Mouse (Mus musculus) fat pad, adult 2 months (tissue): ENCODE measurements around the gene Fam20a.

Source experiments
- DNase-seq: peaks from one replicate; pipeline ENCODE4 v3.0.0-alpha.2; 2011; ENCODE audit warnings: low read depth, low spot score; ENCODE audit errors: extremely low read depth

The Fam20a gene

DNA sequence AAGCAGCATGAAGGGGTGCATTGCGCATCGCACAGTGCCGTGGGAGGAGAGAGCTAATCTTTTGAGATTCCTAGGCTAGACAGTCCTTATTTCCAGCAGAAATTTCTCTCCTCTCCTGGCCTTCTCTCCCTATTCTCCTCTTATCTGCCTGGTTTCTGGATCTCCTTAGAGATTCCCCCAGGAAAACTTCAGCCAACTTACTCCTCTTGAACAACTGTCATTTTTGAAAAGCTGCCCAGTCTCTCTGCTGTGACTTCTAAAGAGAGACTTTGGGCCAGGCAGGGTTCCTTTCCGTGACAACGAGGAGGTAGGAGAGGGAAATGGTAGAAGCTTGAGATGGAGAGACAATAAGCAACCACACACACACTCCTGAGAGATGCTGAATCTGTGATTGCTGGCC is 4.6 kb downstream of the Fam20a start:
- DNase-seq: no peak

DNA sequence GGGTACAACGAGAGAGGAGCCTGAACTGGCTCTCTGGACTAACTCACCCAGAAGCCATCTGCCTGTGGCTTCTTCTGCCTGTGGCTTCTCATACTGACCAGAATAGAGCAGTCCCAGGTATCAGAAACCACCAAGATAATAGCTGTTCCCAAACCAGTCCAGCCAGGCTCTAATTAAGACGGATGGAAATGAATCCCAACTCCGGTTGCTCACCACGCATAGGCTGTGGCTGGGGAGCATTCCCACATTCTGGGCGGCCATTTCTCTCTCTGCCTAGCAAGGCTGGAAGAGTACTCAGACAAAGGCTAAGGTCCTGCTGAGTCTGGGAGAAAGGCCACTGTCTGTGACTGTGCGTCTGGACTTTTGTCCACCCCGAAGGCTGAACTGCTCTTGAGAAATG is 5.1 kb downstream of the Fam20a start:
- DNase-seq: no peak

DNA sequence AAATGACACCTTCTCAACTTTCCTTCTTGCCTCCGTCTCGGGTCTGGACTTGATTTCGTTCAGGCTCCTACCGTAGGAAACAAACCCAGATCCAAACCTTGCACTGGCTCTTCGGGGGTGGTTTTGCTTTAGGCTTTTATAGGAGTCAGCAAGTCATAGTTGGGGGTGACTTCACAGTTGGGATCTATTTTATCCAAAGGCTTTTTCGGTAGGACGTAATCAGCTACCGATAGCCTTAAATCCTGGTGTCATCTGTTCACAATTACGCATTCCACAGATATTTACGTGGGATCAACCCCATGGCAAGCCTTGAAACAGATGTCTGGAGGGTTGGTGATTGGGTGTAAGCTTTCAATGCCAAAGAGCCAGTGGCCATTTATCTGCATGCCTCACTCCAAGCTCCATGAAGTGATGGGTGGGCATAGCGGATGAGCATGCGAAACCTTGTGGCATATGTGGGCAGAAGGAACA is 6.7 kb downstream of the Fam20a start:
- no peak for DNase-seq

DNA sequence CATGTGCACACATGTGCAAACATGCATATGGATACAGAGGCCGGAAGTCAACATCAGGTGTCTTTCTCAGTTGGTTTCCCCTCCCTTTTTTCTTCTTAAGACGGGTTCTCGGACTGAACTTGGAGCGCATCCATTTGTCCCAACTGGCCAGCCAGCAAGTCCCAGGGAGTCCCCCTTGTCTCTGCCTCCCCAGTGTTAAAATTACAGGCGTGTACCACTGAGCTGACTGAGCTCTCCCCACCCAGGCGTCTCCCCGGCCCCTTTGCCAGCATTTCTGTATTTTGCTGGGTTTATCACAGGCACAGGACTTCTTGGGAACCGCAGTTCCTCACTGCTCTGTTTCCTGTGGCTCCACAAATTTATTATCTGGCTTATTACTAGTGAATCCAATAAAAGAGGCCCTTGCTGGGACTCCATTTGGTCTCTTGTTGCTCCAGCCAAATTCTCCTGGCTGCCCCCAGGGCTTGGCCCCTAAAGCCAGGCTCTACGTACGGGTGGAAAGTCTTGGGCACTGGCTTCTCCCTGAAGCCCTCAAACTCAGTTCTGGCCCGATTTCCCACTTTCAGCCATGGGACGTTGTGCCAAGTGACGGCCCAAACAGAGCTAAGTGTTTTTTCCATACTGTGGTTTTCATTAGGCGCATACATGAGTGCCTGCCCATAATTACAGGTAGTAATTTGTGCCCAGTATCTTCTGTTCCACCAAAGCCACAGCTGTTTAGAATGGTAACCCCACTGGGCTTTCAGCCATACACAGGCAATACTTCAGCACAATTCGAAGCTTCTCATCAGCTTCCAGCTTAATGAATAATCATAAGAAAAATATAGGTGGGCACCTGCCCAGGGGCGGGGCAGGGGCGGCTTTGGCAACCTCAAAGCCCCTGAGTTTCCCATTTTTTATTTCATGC is 7.5 kb downstream of the Fam20a start:
- DNase-seq: no peak

DNA sequence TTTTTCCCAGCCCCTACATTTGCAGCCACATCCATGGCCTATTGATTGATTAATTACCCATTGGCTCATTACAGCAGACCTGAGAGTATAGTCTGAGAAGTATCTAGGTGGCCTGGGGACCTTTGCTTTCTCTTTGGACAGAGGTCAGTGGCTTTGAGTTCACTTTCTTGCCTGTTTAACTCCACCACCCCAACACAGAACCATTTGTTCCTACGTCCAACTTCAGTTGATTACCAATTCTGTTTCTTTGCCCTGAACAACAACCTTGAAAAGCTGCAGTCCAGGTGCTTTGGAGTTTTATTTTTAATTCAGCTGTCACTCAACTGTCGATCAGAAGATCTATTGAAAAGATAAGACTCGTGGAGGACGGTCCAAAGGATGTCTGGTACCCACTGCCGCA is 12.6 kb downstream of the Fam20a start:
- no peak for DNase-seq

DNA sequence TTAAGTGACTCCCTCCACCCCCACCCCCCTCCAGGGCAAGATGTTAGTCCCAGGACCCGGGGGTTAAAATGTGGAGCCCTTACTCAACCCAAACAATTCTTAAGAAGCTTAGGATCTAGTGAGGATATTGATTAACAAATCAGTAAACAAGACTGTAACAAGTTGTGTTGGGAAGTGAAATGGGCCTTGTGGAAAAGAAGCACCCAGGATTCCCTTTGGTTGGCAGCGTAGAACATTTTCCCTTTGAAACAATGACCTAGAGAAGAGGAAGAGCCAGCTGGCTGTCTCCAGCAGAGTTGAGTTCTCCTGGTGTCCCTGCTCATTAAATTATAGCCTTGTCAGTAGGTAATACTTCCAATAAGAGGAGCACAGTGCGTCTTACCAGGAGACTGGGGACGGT is 13.3 kb downstream of the Fam20a start:
- DNase-seq: no peak

DNA sequence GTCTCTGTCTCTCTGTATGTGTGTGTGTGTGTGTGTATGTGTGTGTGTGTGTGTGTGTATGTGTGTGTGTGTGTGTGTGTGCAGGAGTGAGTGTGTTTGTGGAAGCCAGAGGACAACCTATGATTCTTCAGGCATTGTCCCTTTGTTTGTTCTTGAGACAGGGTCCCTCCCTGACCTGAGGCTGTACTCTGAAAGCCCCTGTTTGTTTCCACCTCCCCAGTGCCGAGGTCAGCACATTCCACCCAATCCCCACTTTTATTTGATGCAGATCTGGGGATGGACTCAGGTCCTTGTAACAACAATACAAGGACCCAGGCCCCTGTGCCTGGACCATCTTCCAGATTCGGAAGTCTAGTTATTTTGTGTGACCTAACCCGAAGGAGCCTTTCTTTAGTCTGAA is 14.6 kb downstream of the Fam20a start:
- DNase-seq: no peak

DNA sequence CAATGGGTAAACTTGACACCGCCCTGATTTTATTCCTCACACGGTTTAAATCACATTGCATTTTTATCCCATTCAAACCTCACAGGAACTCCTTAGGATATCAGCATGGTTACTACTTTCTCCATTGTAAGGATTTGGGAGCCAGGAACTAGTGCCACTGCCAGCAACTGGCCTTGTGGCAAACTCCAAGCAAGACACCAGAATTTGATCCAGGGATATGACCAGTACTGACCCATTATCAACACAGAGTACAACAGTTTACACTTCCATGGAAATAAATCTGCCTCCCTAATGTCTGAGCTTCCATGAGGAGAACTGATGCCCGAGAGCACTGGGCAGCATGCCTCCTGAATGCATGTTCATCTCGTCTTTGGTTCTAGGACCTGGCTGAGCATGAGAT is 15.5 kb downstream of the Fam20a start:
- no peak for DNase-seq

DNA sequence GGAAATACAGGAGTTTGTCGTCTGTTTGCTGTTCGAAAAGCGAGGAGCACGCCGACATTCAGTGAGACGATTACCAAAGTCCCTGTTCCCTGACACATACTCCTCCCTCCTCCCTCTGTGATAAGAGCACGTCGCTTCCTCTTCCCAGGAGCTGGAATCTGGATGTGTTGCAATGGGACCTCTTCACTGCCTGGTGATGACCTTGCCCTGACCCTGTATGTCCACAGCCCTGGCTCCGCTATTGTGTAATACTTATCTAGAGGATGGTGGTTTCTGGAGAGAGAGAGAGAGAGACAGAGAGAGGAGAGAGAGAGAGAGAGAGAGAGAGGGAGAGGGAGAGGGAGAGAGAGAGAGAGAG is 16.0 kb downstream of the Fam20a start:
- DNase-seq: no peak

DNA sequence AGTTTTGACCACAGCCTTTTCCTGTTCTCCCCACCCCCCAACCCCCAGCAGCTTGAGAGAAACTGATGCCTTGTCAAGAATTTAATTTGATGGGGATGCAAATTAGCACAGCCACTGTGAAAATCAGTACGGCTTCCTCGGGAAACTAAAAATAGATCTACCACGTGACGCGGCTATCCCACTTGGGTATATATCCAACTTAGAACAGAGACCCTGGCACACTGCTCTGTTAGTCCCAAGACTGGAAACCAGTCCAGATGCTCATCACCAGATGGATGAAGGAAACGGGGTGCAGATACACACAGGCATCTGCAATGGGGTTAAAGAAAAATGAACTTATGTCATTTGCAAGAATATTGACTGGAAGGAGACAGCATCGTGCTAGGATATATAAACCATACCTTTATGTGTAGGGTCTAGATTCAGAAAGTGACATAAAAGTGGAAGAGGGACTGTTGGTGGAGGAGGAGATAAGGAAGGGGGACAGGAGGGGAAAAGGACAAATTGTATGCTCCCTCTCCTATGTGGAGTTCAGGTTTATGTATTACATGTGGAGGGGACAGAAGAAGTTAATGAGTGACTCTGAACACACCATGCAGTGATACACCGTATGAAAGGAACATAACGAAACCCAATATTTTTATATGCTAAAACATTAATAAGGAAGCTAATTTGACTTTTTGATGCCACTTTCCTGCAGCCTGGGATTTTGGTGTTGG is 16.6 kb downstream of the Fam20a start:
- DNase-seq: no peak

DNA sequence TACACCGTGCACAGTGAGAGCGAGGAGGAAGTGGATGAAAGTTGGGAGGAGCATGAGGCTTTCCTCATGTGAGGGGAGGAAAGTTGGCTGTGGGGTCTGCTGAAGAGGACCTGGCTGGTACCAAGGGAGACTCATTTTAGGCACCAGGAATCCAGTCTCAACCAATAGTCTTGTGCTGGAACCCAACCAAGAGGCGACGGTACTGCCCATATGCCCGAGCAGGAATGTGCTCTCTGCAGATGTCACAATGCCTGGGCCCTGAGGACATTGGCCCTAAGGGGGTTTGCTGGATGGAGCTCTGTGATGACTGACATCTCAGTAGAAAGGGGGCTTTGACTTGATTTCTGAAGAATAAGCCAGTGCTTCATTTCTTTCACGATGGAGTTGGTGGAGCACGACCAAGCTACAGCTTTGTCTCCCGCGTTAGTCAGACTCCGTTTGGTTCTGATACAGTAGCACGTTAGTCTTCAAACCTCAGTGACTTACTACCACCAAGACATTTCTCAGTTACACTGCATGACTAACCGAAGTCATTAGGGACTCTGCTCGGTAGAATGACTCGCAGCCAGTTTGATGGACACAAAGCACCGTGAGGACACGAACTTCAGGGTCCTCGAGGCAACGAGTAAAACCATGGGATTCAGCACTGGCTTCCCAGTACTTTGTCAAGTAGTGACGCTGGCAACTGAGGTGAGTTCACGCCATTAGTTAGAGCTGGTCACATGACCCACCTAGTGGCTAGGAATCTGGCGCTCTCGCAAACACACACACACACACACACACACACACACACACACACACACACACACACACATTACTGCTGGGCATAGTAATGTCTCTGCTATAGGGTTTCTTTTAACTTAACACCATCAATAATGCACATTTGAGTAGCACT is 17.5 kb downstream of the Fam20a start:
- no peak for DNase-seq

DNA sequence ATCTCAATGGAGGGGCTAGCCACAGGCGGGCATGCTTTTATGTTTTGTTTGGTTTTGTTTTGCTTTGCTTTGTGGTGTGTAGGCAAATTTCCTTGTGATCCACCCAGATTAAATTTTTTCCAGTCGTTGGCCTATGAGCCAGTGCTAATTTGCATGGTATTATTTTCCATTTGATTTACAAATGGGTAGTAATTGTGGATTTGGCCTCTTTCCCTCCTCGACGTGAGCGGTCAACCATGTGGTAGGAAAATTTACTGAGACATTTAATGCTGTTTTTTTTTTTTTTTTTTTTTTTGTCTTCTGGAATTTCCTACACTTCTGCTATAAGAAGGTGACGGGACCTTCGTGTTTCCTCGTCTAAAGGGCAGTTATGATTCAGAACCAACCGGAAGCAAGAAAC is 18.2 kb downstream of the Fam20a start:
- DNase-seq: no peak

DNA sequence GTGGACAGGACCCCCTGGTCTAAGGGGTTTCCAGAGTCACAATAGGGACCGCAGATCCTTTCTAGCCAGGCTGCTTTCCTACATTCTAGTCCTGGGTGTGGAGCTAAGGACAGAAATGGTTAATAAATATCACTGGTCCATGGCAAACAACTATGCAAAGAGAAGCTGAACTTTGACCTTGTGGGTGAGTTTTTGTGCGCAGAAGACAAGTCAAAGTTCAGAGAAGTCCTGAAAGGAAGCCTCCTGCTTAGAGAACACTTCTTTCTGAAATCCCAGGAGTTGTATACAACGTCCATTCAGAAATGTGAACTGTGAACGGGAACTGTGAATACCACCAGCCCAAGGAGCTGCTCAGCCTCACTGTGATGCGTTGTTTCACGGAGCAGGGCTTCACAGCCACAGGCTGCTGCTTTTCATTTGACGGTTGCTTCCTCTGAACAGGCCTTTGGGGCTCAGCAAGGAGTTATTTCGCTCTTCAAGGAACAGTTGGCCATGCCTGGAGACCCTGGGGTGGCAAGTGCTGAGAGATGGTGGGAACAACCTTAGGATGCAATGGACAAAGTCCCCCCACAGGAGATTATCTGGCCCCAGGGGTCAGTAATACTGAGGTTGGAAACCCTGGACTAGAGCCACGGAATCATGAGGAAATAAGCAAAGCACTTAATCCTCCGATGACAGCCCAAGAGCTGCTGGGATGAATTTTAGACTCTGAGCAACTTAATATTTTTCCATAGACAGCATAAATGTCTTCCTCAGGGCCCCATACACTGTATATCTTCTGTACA is 19.9 kb downstream of the Fam20a start:
- DNase-seq: no peak

DNA sequence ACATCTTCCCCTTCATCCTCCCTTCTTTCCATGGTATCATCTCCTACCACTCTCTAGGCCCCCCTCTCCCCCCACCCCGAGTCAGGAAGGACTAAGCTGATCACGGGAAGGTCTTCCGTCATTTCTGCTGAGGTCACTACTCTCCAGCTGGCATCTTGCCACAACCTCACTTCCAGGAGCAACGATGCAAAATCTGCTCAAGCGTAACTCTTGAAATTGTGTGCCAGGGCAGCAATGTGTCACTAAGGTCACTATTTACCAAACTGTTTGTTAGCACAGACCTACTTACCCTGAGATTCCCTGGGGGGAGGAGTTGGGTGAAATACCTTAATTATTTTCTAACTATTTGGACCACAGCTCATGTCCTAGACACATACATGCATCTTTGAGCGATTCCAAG is 21.3 kb downstream of the Fam20a start:
- DNase-seq: no peak

DNA sequence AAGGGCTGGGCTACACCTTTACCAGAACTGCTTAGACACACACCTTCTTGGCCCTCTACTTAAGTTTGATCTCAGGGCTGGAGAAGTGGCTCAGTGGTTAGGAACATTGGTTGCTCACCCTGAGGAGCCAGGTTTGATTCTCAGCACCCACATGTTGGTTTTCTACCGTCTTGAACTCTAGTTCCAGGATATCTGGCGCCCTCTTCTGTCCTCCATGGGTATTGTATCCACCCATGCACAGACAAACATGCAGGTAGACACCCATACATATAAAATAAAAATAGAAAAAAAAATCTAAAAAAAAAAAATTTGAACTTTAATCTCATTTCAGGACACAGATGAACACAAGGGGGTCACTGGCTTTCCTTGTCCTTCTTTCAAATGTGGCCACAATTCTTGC is 22.3 kb downstream of the Fam20a start:
- DNase-seq: no peak

DNA sequence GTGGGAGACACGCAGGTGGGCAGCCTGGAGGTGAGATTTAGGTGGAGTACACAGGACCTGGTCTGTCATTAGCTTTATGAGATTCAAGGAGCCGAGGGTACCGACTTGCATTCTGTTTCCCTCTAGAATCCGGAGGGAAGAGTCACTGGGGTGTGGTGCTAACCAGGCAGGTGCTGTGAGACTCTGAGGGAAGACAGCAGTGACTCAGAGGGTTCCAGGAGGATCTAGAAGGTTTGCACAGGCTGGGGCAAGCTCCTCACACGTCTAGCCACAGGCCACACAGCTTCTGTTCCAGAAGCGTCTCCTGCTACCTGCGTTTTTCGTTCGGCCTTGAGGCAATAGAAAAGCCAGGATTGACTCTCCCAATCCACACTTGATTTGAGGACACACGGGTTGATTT is 23.3 kb downstream of the Fam20a start:
- DNase-seq: no peak

DNA sequence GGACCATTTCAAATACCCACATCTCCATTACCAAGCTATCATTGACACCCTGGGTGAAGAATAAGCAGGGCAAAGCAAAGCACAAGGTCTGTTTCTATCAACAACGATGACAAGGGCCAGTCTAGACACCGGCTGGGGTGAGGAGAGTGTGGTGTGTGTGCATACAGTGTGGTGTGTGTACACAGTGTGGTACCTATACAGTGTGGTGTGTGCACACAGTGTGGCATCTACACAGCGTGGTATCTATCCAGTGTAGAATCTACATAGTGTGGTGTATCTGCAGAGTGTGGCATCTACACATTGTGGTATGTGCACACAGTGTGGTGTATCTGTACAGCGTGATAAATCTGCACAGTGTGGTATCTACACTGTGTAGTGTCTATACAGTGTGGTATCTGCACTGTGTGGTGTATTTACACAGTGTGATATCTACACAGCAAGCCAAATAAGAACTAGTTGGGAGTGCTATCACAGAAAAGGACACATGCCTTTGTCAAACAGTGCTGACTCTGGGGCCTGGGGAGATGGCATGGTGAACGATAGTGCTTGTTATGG is 24.9 kb downstream of the Fam20a start:
- DNase-seq: no peak

DNA sequence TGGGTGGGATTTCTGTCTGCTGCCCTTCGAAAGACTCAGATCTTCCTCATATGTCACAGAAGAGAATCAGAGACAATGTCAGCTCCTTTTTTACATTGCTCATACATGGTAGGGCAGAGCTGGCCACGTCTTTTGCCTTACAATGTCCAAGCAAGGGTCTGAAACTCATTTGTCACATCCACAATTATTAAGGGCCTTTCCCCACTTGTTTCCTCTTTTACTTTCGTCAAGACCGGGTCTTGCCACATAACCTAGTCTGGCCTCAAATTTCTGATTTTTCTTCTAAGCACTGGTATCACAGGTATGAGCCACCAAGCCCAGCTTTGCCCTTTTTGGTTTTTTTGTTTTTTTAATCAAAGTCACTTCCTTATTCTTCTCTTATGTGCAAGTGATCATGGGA is 25.6 kb downstream of the Fam20a start:
- no peak for DNase-seq

DNA sequence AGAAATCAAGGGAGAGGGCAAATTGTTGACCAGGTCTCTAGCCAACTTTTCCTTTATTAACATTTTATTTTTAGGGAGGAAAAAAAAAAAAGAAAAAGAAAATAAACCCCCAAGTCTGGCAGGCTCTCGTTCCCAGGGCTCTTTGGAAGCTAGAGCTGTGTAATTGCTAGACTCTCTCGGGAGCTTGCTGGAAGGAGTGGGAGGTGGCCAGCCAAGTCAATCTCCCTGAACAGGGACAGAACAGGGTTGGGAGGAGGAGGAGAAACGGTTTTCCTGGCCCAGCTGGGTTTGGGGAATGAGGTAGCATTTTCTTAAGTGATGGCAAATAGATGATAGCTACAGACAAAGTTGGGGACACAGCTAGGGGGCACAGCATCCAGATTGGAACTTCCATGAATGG is 29.3 kb downstream of the Fam20a start:
- DNase-seq: no peak

DNA sequence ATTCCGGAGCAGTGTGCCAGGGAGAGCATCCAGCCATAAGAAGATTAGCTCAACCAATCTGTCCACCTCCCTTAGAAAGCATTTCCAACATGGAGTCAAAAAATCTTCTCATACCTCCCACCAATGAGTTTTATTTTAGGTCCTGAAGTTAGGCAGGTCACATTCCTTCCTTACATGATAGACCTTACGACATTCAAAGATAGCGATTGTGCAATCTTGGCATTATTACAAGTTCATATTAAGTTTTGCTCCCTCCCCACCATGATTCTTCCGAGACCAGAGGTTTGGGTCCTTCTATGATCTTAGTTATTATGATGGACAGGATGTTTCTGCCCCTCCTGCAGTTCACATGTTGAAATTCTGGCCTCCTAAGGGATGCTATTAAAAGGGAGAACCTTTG is 32.5 kb downstream of the Fam20a start:
- no peak for DNase-seq
